Mouse (Mus musculus): ENCODE data around the gene Wsb1.
A peak's percentile ranks its signal among the peaks of the same experiment; 100 is the strongest.

Wsb1 gene

GRCm38 (mm10) chr11:79209882-79210471 is 44.5 kb downstream of the Wsb1 start:
- no peak for DNase-seq

- DNase-seq: no peak
Measured at GRCm38 (mm10) chr11:79209113-79209512, 45.4 kb downstream of the Wsb1 start.

- no peak for DNase-seq
Measured at GRCm38 (mm10) chr11:79208462-79208861, 46.0 kb downstream of the Wsb1 start.

GRCm38 (mm10) chr11:79207691-79208090 is 46.8 kb downstream of the Wsb1 start:
- DNase-seq: no peak

- no peak for DNase-seq
Measured at GRCm38 (mm10) chr11:79204444-79204843, 50.0 kb downstream of the Wsb1 start.

- DNase-seq: peak; percentile 44 to 53
Measured at GRCm38 (mm10) chr11:79200502-79200901, 54.0 kb downstream of the Wsb1 start.

- peak in 1 of 2 experiments; percentile 37 for DNase-seq
Measured at GRCm38 (mm10) chr11:79198562-79198961, 55.9 kb downstream of the Wsb1 start.

- no peak for DNase-seq
Measured at GRCm38 (mm10) chr11:79197846-79198235, 56.6 kb downstream of the Wsb1 start.

- peak in 1 of 2 experiments; percentile 42 for DNase-seq
Measured at GRCm38 (mm10) chr11:79196876-79197845, 57.3 kb downstream of the Wsb1 start.

GRCm38 (mm10) chr11:79196196-79196869 is 58.1 kb downstream of the Wsb1 start:
- DNase-seq: no peak

GRCm38 (mm10) chr11:79192176-79192575 is 62.3 kb downstream of the Wsb1 start:
- peak; percentile 43 to 52 for DNase-seq

- DNase-seq: peak; percentile 68 to 74
Measured at GRCm38 (mm10) chr11:79191214-79191613, 63.3 kb downstream of the Wsb1 start.

GRCm38 (mm10) chr11:79190257-79190656 is 64.2 kb downstream of the Wsb1 start:
- DNase-seq: no peak
